Mouse (Mus musculus): ENCODE data around the gene Nubpl. TPM values are rescaled to one million over a fixed set of nuclear protein-coding genes. Genes with fewer than 3 reads are reported as not detected.

Gene Nubpl
- total RNA-seq, 2 experiments from 2014 or later, result 5.2 to 5.7 TPM

DNA sequence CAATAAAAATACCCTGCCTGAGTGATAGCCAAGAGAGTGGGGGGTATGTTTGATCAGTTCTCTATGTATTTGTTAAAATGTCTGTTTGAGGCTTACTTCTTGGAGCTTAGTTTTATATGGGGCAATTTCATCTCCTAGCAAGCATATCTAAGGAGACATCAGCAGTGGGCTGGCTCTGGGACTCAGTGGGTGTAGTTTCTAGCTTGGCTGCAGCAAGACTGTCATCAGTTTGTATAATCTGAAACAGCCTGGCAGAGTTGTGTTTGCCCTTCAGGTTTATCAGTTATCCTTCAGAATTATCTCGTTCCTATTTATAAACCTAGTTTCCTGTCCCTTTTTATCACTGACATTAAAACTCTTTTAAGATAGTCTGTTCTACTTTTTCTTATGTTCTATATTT is 175.3 kb downstream of the Nubpl start:
- DNase-seq (ENCODE audit: low spot score in 2 of 2), result peak in 1 of 2 experiments; percentile 8

GRCm38 (mm10) chr12:52276320-52276719 is 178.8 kb downstream of the Nubpl start:
- H3K27ac ChIP-seq, result no peak overlapping the region
- TF ChIP-seq CTCF (conservative IDR thresholded peaks at IDR 0.05), result no peak
- no peak for DNase-seq (ENCODE audit: low spot score in 2 of 2)
- no peak overlapping the region for H3K4me3 ChIP-seq

More for the DNA sequence above, 175.3 kb downstream of the Nubpl start:
- no peak overlapping the region for H3K4me3 ChIP-seq
- H3K27ac ChIP-seq, result no peak overlapping the region
- no peak for TF ChIP-seq CTCF (conservative IDR thresholded peaks at IDR 0.05)

GRCm38 (mm10) chr12:52281232-52281631 is 183.7 kb downstream of the Nubpl start:
- DNase-seq (ENCODE audit: low spot score in 2 of 2), result no peak
- peak; percentile 72 for TF ChIP-seq CTCF (conservative IDR thresholded peaks at IDR 0.05)
- Histone ChIP-seq H3K27ac (no peak overlapping the region), H3K4me3 (no peak overlapping the region)

- H3K4me3 ChIP-seq, result no peak overlapping the region
- DNase-seq (ENCODE audit: low spot score in 2 of 2), result no peak
- H3K27ac ChIP-seq, result no peak overlapping the region
- peak; percentile 45 for TF ChIP-seq CTCF (conservative IDR thresholded peaks at IDR 0.05)
These were observed 186.9 kb downstream of the Nubpl start for GRCm38 (mm10) chr12:52284471-52284870.

- Histone ChIP-seq H3K4me3 (no peak overlapping the region), H3K27ac (no peak overlapping the region)
- no peak for DNase-seq (ENCODE audit: low spot score in 2 of 2)
- no peak for TF ChIP-seq CTCF (conservative IDR thresholded peaks at IDR 0.05)
These were observed 189.3 kb downstream of the Nubpl start for GRCm38 (mm10) chr12:52286802-52287201.

DNA sequence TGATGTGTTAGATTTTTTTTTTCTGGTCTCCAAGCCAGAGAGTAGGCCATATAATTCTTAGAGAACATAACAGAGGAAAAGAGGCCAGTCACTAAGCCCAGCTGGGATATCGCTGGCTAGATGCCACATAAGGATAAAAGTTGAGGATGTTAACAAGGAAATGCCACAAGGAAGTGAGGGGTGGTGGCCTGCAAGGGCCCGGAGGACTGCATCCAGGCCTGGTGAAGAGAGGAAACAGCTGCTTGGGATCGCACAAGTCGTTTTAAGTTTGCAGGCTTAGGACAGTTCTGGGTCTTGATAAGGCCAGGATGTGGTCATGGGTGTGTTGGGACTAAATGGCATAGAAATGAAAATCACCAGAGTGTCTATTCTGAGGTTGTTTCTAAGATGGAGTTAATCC is 191.0 kb downstream of the Nubpl start:
- TF ChIP-seq CTCF (conservative IDR thresholded peaks at IDR 0.05), result no peak
- no peak for DNase-seq (ENCODE audit: low spot score in 2 of 2)
- H3K27ac ChIP-seq, result no peak overlapping the region
- no peak overlapping the region for H3K4me3 ChIP-seq

GRCm38 (mm10) chr12:52288941-52289567 is 191.5 kb downstream of the Nubpl start:
- Histone ChIP-seq H3K27ac (0 out of 2 replicates have a peak overlapping the region, but pooled peaks have one; percentile 36), H3K4me3 (no peak overlapping the region)
- no peak for TF ChIP-seq CTCF (conservative IDR thresholded peaks at IDR 0.05)
- DNase-seq (ENCODE audit: low spot score in 2 of 2), result peak in 1 of 2 experiments; percentile 4

DNA sequence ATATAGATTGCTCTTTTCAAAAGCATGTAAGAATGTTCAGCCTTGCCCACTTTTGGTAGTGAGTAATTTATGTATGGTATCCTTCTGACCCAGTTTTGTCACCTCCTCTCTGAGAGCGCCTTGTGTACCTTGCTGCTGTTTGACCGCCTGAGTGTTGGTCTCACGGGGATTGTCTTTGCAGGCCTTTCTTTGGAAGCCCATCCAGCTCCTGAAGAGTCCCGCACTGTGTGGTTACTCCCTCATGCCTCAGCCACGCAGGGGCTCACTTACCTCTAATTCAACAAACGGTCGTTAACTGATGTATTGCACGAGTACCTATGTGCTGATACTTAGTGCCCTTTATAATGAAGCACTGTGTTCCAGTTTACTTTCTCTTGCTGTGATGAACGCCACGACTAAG is 192.1 kb downstream of the Nubpl start:
- no peak for TF ChIP-seq CTCF (conservative IDR thresholded peaks at IDR 0.05)
- Histone ChIP-seq H3K4me3 (no peak overlapping the region), H3K27ac (no peak overlapping the region)
- no peak for DNase-seq (ENCODE audit: low spot score in 2 of 2)

DNA sequence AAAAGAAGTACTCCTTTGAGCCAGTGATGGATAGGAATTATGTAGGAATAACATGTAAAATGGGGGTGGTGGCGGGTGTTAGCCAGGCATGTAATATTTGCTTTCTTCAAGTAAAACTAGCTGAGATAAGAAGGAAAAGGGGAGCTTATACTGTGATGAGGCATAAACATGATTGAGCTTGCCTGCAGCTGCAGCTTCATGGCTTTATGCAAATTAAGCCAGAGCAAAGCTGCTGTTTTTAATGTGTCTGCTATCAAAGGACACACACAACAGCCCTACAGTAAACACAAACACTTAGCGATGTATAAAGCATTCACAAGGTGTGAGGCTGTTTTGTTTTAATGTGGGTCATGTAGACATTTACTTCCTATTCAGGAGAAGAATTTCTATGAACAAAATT is 196.4 kb downstream of the Nubpl start:
- no peak overlapping the region for H3K27ac ChIP-seq
- no peak overlapping the region for H3K4me3 ChIP-seq
- no peak for TF ChIP-seq CTCF (conservative IDR thresholded peaks at IDR 0.05)
- no peak for DNase-seq (ENCODE audit: low spot score in 2 of 2)

GRCm38 (mm10) chr12:52297988-52298387 is 200.5 kb downstream of the Nubpl start:
- TF ChIP-seq CTCF (conservative IDR thresholded peaks at IDR 0.05), result no peak
- Histone ChIP-seq H3K4me3 (no peak overlapping the region), H3K27ac (no peak overlapping the region)
- no peak for DNase-seq (ENCODE audit: low spot score in 2 of 2)

- H3K4me3 ChIP-seq, result no peak overlapping the region
- DNase-seq (ENCODE audit: low spot score in 2 of 2), result no peak
These were observed 201.1 kb downstream of the Nubpl start for GRCm38 (mm10) chr12:52298683-52299082.

GRCm38 (mm10) chr12:52302961-52303360 is 205.4 kb downstream of the Nubpl start:
- no peak for DNase-seq (ENCODE audit: low spot score in 2 of 2)
- Histone ChIP-seq H3K4me3 (no peak overlapping the region), H3K27ac (no peak overlapping the region)
- TF ChIP-seq CTCF (conservative IDR thresholded peaks at IDR 0.05), result no peak

More at GRCm38 (mm10) chr12:52298683-52299082, 201.1 kb downstream of the Nubpl start:
- no peak overlapping the region for H3K27ac ChIP-seq
- TF ChIP-seq CTCF (conservative IDR thresholded peaks at IDR 0.05), result no peak

GRCm38 (mm10) chr12:52306348-52306747 is 208.8 kb downstream of the Nubpl start:
- no peak overlapping the region for H3K4me3 ChIP-seq
- DNase-seq (ENCODE audit: low spot score in 2 of 2), result no peak
- TF ChIP-seq CTCF (conservative IDR thresholded peaks at IDR 0.05), result no peak
- H3K27ac ChIP-seq, result no peak overlapping the region

DNA sequence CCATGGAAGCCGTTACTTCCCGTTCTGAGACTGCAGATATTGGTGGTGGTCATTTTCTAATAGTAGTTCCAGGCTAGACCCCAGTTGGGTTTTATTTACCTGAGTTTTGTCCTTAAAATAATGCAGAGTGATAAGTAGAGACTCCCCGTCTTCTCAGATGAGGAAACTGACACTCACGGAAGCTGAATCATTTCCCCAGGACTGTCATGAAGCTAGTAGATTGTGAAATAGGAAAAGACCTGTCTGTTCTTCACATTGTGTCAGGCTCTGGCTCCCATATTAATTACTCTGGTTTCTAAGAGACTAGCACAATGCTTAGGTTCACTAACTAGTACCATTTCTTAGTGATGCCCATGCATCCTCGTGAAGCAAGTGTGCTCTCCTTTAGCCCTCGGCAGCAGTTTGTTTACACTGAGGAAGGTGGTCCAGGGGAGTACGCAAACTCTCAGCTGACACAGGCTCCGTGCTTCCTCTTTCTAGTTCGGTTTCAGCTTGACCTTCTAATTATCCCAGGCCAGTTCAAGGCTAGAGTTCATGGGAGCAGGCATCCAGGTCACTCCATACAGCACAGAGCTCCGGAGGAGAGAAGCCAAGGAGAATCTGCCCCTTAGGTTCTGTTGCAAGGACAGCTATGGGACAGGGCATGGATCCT is 209.9 kb downstream of the Nubpl start:
- Histone ChIP-seq H3K4me3 (no peak overlapping the region), H3K27ac (no peak overlapping the region)
- DNase-seq (ENCODE audit: low spot score in 2 of 2), result no peak
- no peak for TF ChIP-seq CTCF (conservative IDR thresholded peaks at IDR 0.05)
